Mouse (Mus musculus): ENCODE results near the gene Igfl3.
A peak's percentile ranks its signal among the peaks of the same experiment; 100 is the strongest.

Gene Igfl3

GRCm38 (mm10) chr7:18176194-18176593 lies at the start of gene Igfl3:
Igfl3 (plus strand) TSS chr7:18176494.
- DNase-seq: no peak

DNA sequence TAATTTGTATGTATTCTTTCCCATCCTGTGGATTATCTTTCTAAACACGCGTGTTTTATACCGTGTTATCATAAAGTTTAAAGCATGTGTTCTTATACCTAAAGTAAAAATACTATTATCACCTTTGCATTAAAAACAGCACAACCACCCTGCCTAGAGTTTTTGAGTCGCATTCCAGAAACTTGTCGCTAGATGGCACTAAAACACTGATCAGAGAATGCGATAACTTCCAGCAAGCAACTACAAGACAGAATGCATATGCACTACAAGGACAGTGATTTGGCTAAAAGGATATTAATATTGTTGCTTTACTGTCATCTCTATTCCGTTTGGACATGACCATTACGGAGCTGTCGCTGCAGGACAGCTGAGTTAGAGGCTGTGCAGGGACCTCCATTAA lies 34.6 kb downstream of the Igfl3 start:
- DNase-seq: peak; percentile 3

- no peak for DNase-seq
These were observed 38.4 kb downstream of the Igfl3 start for GRCm38 (mm10) chr7:18214699-18215098.

Measured in kidney, adult 11 months (tissue).